Mouse (Mus musculus): ENCODE results near the gene Kri1. TPM values are rescaled to one million over a fixed set of nuclear protein-coding genes. Genes with fewer than 3 reads are reported as not detected.

Kri1 gene
- total and polyA plus RNA-seq, 2 experiments: 6.5 to 9.7 TPM

GRCm38 (mm10) chr9:21320280-21320618 lies 32.5 kb upstream of the Kri1 start:
- no peaks in the 10 kb centered on the region for H3K36me3 ChIP-seq (ENCODE audit: control insufficient read depth, insufficient read depth, low read length)
- H3K27me3 ChIP-seq (ENCODE audit: control insufficient read depth, insufficient read depth, low read length): no peaks in the 10 kb centered on the region
- 27% methylated on average over 4 of the region's 4 CpGs for WGBS
- no peak for DNase-seq (ENCODE audit: extremely low read depth, low read depth, low spot score)
- H3K4me3 ChIP-seq (ENCODE audit: insufficient read depth, low read depth, low read length): no peak overlapping the region
- TF ChIP-seq POLR2A (IDR thresholded peaks at IDR 0.05; ENCODE audit: extremely low read depth, insufficient read depth, low read length) (no peak), CTCF (IDR thresholded peaks at IDR 0.05; ENCODE audit: low read depth, low read length) (no peak)
- H3K79me2 ChIP-seq (ENCODE audit: control insufficient read depth, insufficient read depth, low read length): no peaks in the 10 kb centered on the region
- no peak overlapping the region for H3K9ac ChIP-seq (ENCODE audit: low read depth, low read length)
- H3K27ac ChIP-seq (replicated peaks; ENCODE audit: insufficient read depth, low read depth, low read length): no peak overlapping the region
- H3K4me1 ChIP-seq (ENCODE audit: control insufficient read depth, insufficient read depth, low read length): peaks cover 2% of the 10 kb centered on the region

GRCm38 (mm10) chr9:21319503-21319902 lies 31.7 kb upstream of the Kri1 start:
- WGBS: 100% methylated on average over 4 of the region's 4 CpGs
- DNase-seq (ENCODE audit: extremely low read depth, low read depth, low spot score): no peak
- Histone ChIP-seq H3K36me3 (ENCODE audit: control insufficient read depth, insufficient read depth, low read length) (no peaks in the 10 kb centered on the region), H3K79me2 (ENCODE audit: control insufficient read depth, insufficient read depth, low read length) (no peaks in the 10 kb centered on the region), H3K9ac (ENCODE audit: low read depth, low read length) (no peak overlapping the region), H3K27me3 (ENCODE audit: control insufficient read depth, insufficient read depth, low read length) (no peaks in the 10 kb centered on the region), H3K4me1 (ENCODE audit: control insufficient read depth, insufficient read depth, low read length) (peaks cover 2% of the 10 kb centered on the region), H3K27ac (replicated peaks; ENCODE audit: insufficient read depth, low read depth, low read length) (no peak overlapping the region), H3K4me3 (ENCODE audit: insufficient read depth, low read depth, low read length) (no peak overlapping the region)
- no peak for TF ChIP-seq POLR2A (IDR thresholded peaks at IDR 0.05; ENCODE audit: extremely low read depth, insufficient read depth, low read length)
- TF ChIP-seq CTCF (IDR thresholded peaks at IDR 0.05; ENCODE audit: low read depth, low read length): no peak

GRCm38 (mm10) chr9:21318792-21319191 lies 31.0 kb upstream of the Kri1 start:
- no peak overlapping the region for H3K27ac ChIP-seq (replicated peaks; ENCODE audit: insufficient read depth, low read depth, low read length)
- DNase-seq (ENCODE audit: extremely low read depth, low read depth, low spot score): no peak
- no peaks in the 10 kb centered on the region for H3K79me2 ChIP-seq (ENCODE audit: control insufficient read depth, insufficient read depth, low read length)
- H3K36me3 ChIP-seq (ENCODE audit: control insufficient read depth, insufficient read depth, low read length): no peaks in the 10 kb centered on the region
- no peak overlapping the region for H3K9ac ChIP-seq (ENCODE audit: low read depth, low read length)
- WGBS: 92% methylated on average over 6 of the region's 6 CpGs
- H3K27me3 ChIP-seq (ENCODE audit: control insufficient read depth, insufficient read depth, low read length): no peaks in the 10 kb centered on the region
- no peak for TF ChIP-seq POLR2A (IDR thresholded peaks at IDR 0.05; ENCODE audit: extremely low read depth, insufficient read depth, low read length)
- no peak for TF ChIP-seq CTCF (IDR thresholded peaks at IDR 0.05; ENCODE audit: low read depth, low read length)
- peaks cover 2% of the 10 kb centered on the region for H3K4me1 ChIP-seq (ENCODE audit: control insufficient read depth, insufficient read depth, low read length)
- no peak overlapping the region for H3K4me3 ChIP-seq (ENCODE audit: insufficient read depth, low read depth, low read length)

- Histone ChIP-seq H3K79me2 (ENCODE audit: control insufficient read depth, insufficient read depth, low read length) (no peaks in the 10 kb centered on the region), H3K4me1 (ENCODE audit: control insufficient read depth, insufficient read depth, low read length) (peaks cover 2% of the 10 kb centered on the region; the same call in 1 of the 2 replicates), H3K36me3 (ENCODE audit: control insufficient read depth, insufficient read depth, low read length) (no peaks in the 10 kb centered on the region), H3K27ac (replicated peaks; ENCODE audit: insufficient read depth, low read depth, low read length) (no peak overlapping the region), H3K27me3 (ENCODE audit: control insufficient read depth, insufficient read depth, low read length) (peaks cover 6% of the 10 kb centered on the region), H3K9ac (ENCODE audit: low read depth, low read length) (no peak overlapping the region), H3K4me3 (ENCODE audit: insufficient read depth, low read depth, low read length) (no peak overlapping the region)
- 77% methylated on average over 7 of the region's 7 CpGs for WGBS
- TF ChIP-seq CTCF (IDR thresholded peaks at IDR 0.05; ENCODE audit: low read depth, low read length): no peak
- TF ChIP-seq POLR2A (IDR thresholded peaks at IDR 0.05; ENCODE audit: extremely low read depth, insufficient read depth, low read length): no peak
- no peak for DNase-seq (ENCODE audit: extremely low read depth, low read depth, low spot score)
Measured at GRCm38 (mm10) chr9:21316696-21317095, 28.9 kb upstream of the Kri1 start.

- DNase-seq (ENCODE audit: extremely low read depth, low read depth, low spot score): no peak
- Histone ChIP-seq H3K4me3 (ENCODE audit: insufficient read depth, low read depth, low read length) (no peak overlapping the region), H3K27me3 (ENCODE audit: control insufficient read depth, insufficient read depth, low read length) (peaks cover 6% of the 10 kb centered on the region), H3K27ac (replicated peaks; ENCODE audit: insufficient read depth, low read depth, low read length) (no peak overlapping the region), H3K4me1 (ENCODE audit: control insufficient read depth, insufficient read depth, low read length) (peaks cover 2% of the 10 kb centered on the region; the same call in 1 of the 2 replicates), H3K9ac (ENCODE audit: low read depth, low read length) (no peak overlapping the region), H3K79me2 (ENCODE audit: control insufficient read depth, insufficient read depth, low read length) (no peaks in the 10 kb centered on the region), H3K36me3 (ENCODE audit: control insufficient read depth, insufficient read depth, low read length) (no peaks in the 10 kb centered on the region)
- WGBS: 71% methylated on average over 5 of the region's 5 CpGs
- no peak for TF ChIP-seq CTCF (IDR thresholded peaks at IDR 0.05; ENCODE audit: low read depth, low read length)
Measured at GRCm38 (mm10) chr9:21315421-21315820, 27.7 kb upstream of the Kri1 start.

- Histone ChIP-seq H3K4me3 (ENCODE audit: insufficient read depth, low read depth, low read length) (no peak overlapping the region), H3K4me1 (ENCODE audit: control insufficient read depth, insufficient read depth, low read length) (no peaks in the 10 kb centered on the region), H3K9ac (ENCODE audit: low read depth, low read length) (no peak overlapping the region), H3K79me2 (ENCODE audit: control insufficient read depth, insufficient read depth, low read length) (no peaks in the 10 kb centered on the region), H3K27me3 (ENCODE audit: control insufficient read depth, insufficient read depth, low read length) (peaks cover 6% of the 10 kb centered on the region), H3K36me3 (ENCODE audit: control insufficient read depth, insufficient read depth, low read length) (no peaks in the 10 kb centered on the region), H3K27ac (replicated peaks; ENCODE audit: insufficient read depth, low read depth, low read length) (no peak overlapping the region)
- 95% methylated on average over 9 of the region's 9 CpGs for WGBS
- no peak for TF ChIP-seq CTCF (IDR thresholded peaks at IDR 0.05; ENCODE audit: low read depth, low read length)
- TF ChIP-seq POLR2A (IDR thresholded peaks at IDR 0.05; ENCODE audit: extremely low read depth, insufficient read depth, low read length): no peak
- no peak for DNase-seq (ENCODE audit: extremely low read depth, low read depth, low spot score)
Measured at GRCm38 (mm10) chr9:21314367-21315140, 26.8 kb upstream of the Kri1 start.
